Mouse (Mus musculus) Patski (cell line): Measurements from ENCODE around the gene Ahnak. TPM values are rescaled to one million over a fixed set of nuclear protein-coding genes. Genes with fewer than 3 reads are reported as not detected.

ENCODE experiments used
- ATAC-seq: fragments of 100-300 bp; one replicate; pipeline ENCODE4 v1.8.0; 2021
- CTCF ChIA-PET: fragments of 350-600 bp; sonication (Branson Sonifier 250); formaldehyde crosslinking; loops from one replicate; lab custom pipeline; 2022; ENCODE audit warnings: inconsistent platforms; lab: Charles Lee
- POLR2A ChIA-PET: fragments of 350-600 bp; sonication (Branson Sonifier 250); formaldehyde crosslinking; loops from one replicate; lab custom pipeline; 2022; ENCODE audit warnings: antibody characterized with exemption, inconsistent platforms; lab: Charles Lee
- DNase-seq: peaks from one replicate; pipeline ENCODE4 v3.0.0-alpha.2; 2011; ENCODE audit warnings: low read depth, low spot score
- H3K27me3 ChIP-seq: fragments of 371-371 bp; one replicate; pipeline ENCODE4 v1.5.1; 2021
- CTCF ChIP-seq: fragments of 100-300 bp; IDR thresholded peaks from one replicate; pipeline ENCODE4 v1.5.1; 2021
- in situ Hi-C: fragments of 300-500 bp; cut with MboI; formaldehyde crosslinking; loops from 3 replicates; pipeline ENCODE4 v1.11.1; 2018; ENCODE audit warnings: low pct_unique_long_range_greater_than_20kb, mixed read lengths
- polyA plus RNA-seq: library from polyadenylated mRNA; unstranded; gene quantifications from one replicate; pipeline ENCODE4 v1.2.3, GENCODE M21; 2021

The Ahnak gene
- polyA plus RNA-seq, 1 experiment from 2014 or later = 57.7 TPM

GRCm38 (mm10) chr19:9055703-9056355 is 66.7 kb downstream of the Ahnak start:
- no peaks in the 10 kb centered on the region for H3K27me3 ChIP-seq
- DNase-seq (no peak), ATAC-seq (no peak)
- in situ Hi-C loops = no loop called here
- ChIA-PET CTCF (interaction anchor here (0.9 kb wide), 1 partner anchor 11 kb away, joined by 3 read pairs; no protein-coding TSS in a partner anchor), POLR2A (no interaction called here)
- no peak for TF ChIP-seq CTCF

GRCm38 (mm10) chr19:9057679-9058078 is 68.6 kb downstream of the Ahnak start:
- H3K27me3 ChIP-seq = no peaks in the 10 kb centered on the region
- ATAC-seq (no peak), DNase-seq (no peak)
- ChIA-PET POLR2A (interaction anchor here (0.6 to 1.1 kb wide), 4 partner anchors 11 to 366 kb away, joined by 3 to 4 read pairs (median 4); no protein-coding TSS in a partner anchor), CTCF (interaction anchor here (0.9 to 1.5 kb wide), 5 partner anchors 9 to 65 kb away, joined by 3 to 4 read pairs (median 3); no protein-coding TSS in a partner anchor)
- in situ Hi-C loops = no loop called here
- TF ChIP-seq CTCF = no peak

GRCm38 (mm10) chr19:9058331-9058884 is 69.3 kb downstream of the Ahnak start:
- ATAC-seq (no peak), DNase-seq (no peak)
- in situ Hi-C loops = no loop called here
- no peaks in the 10 kb centered on the region for H3K27me3 ChIP-seq
- no peak for TF ChIP-seq CTCF
- ChIA-PET CTCF (interaction anchor here (0.9 to 1.4 kb wide), 4 partner anchors 34 to 66 kb away, joined by 3 to 4 read pairs (median 3); no protein-coding TSS in a partner anchor), POLR2A (interaction anchor here (0.6 to 1.1 kb wide), 2 partner anchors 12 to 30 kb away, joined by 3 to 6 read pairs; no protein-coding TSS in a partner anchor)

DNA sequence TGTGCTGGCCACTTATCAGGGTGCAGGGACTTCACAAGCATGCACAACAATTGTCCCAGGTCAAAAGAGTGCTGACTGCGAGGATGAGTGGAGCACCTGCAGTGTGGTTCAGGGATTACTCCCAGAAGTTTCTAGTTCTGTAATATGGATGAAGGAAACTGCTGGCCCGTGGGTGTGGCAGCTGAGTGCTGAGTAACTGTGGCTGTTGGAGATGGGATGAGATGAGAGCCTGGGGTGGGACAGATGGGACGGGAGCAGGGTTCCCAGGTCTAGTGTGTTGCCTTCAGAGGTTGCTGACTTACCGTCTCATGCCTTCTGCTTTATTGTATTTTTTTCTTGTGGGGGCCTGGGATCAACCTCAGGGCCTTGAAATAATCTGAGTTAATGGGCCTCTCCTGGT is 69.9 kb downstream of the Ahnak start:
- no peak for TF ChIP-seq CTCF
- H3K27me3 ChIP-seq = no peaks in the 10 kb centered on the region
- DNase-seq = no peak
- ATAC-seq = no peak
- in situ Hi-C loops = no loop called here
- ChIA-PET CTCF (interaction anchor here (1.0 to 1.4 kb wide), 2 partner anchors 34 to 59 kb away, joined by 3 read pairs; no protein-coding TSS in a partner anchor), POLR2A (interaction anchor here (0.6 to 1.1 kb wide), 2 partner anchors 12 to 30 kb away, joined by 3 to 6 read pairs; no protein-coding TSS in a partner anchor)

DNA sequence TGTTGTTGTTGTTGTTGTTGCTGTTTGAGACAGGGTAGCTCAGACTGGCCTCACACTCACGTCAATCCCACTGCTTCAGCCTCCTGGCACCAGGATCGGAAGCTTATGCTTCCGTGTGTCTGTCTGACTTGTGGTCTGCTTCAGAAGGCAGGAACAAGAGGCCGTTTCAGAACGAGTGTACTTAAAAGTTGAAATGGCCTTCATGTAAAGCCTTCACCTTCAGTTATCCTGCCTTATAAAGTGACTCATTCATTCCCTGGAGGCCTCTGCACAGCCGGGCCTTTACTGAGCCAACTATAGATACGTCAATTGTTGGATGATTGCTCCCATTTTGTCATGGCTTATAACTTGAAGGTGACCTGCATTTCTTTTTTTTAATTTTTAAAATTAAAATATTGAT is 70.3 kb downstream of the Ahnak start:
- ChIA-PET CTCF (interaction anchor here (1.0 to 1.7 kb wide), 5 partner anchors 20 to 67 kb away, joined by 3 to 4 read pairs (median 3); no protein-coding TSS in a partner anchor), POLR2A (interaction anchor here (0.6 to 0.7 kb wide), 2 partner anchors 29 to 35 kb away, joined by 5 to 6 read pairs; no protein-coding TSS in a partner anchor)
- ATAC-seq (no peak), DNase-seq (no peak)
- TF ChIP-seq CTCF = no peak
- in situ Hi-C loops = no loop called here
- H3K27me3 ChIP-seq = no peaks in the 10 kb centered on the region

- TF ChIP-seq CTCF = no peak
- no peak for DNase-seq
- peak; percentile 31 for ATAC-seq
- ChIA-PET CTCF (interaction anchor here (1.2 to 1.7 kb wide), 3 partner anchors 20 to 68 kb away, joined by 3 to 4 read pairs (median 4); no protein-coding TSS in a partner anchor), POLR2A (interaction anchor here (0.7 to 1.4 kb wide), 3 partner anchors 27 to 69 kb away, joined by 3 to 5 read pairs (median 3); no protein-coding TSS in a partner anchor)
- H3K27me3 ChIP-seq = no peaks in the 10 kb centered on the region
- in situ Hi-C loops = no loop called here
Measured at GRCm38 (mm10) chr19:9060103-9060502, 71.0 kb downstream of the Ahnak start.

GRCm38 (mm10) chr19:9061221-9061893 is 72.3 kb downstream of the Ahnak start:
- in situ Hi-C loops = no loop called here
- no peak for TF ChIP-seq CTCF
- DNase-seq (no peak), ATAC-seq (peak; percentile 40)
- CTCF ChIA-PET = interaction anchor here (1.1 to 1.8 kb wide), 2 partner anchors 13 to 22 kb away, joined by 4 read pairs; no protein-coding TSS in a partner anchor
- H3K27me3 ChIP-seq = no peaks in the 10 kb centered on the region
- POLR2A ChIA-PET = interaction anchor here (1.4 kb wide), 1 partner anchor 28 kb away, joined by 3 read pairs; no protein-coding TSS in a partner anchor

- in situ Hi-C loops = no loop called here
- ChIA-PET POLR2A (no interaction called here), CTCF (interaction anchor here (1.7 kb wide), 1 partner anchor 11 kb away, joined by 4 read pairs; no protein-coding TSS in a partner anchor)
- ATAC-seq (no peak), DNase-seq (no peak)
- no peak for TF ChIP-seq CTCF
- no peaks in the 10 kb centered on the region for H3K27me3 ChIP-seq
Measured at GRCm38 (mm10) chr19:9062822-9063221, 73.7 kb downstream of the Ahnak start.

DNA sequence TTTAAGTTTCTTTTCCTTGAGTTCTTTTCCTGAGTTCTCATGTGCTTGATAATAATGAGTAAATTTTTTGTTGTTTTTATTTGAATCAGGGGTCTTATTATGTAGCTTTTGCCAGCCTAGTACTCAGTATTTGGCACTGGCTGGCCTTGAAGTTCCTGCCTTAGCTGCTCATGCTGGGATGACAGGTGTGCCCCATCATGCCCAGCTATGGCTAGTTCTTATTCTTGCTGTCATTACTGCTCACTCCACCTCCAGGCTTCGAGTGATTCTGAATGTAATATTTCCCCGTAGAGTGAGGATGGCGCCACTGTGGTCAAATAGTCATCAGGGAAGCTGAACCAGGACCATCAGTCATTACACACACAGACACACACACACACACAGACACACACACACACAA is 74.7 kb downstream of the Ahnak start:
- ATAC-seq (no peak), DNase-seq (no peak)
- in situ Hi-C loops = no loop called here
- CTCF ChIA-PET = interaction anchor here (1.0 to 1.7 kb wide), 5 partner anchors 10 to 44 kb away, joined by 4 to 5 read pairs (median 4); no protein-coding TSS in a partner anchor
- POLR2A ChIA-PET = interaction anchor here (0.9 kb wide), 1 partner anchor 33 kb away, joined by 4 read pairs; no protein-coding TSS in a partner anchor
- no peaks in the 10 kb centered on the region for H3K27me3 ChIP-seq
- no peak for TF ChIP-seq CTCF
